Mouse (Mus musculus) colon, adult 2 months (tissue): Measurements from ENCODE around the gene Kif27. TPM values are rescaled to one million over a fixed set of nuclear protein-coding genes. Genes with fewer than 3 reads are reported as not detected.

Experiments used
- polyA plus RNA-seq: library from polyadenylated mRNA; depleted of rRNA; stranded (reverse); fragments of >200 nt; gene quantifications from 2 replicates; pipeline ENCODE4 v1.2.3, GENCODE M21; 2012; rRNA removed

Gene Kif27
- 0.17 and 0.20 TPM in 2 replicates for polyA plus RNA-seq

DNA sequence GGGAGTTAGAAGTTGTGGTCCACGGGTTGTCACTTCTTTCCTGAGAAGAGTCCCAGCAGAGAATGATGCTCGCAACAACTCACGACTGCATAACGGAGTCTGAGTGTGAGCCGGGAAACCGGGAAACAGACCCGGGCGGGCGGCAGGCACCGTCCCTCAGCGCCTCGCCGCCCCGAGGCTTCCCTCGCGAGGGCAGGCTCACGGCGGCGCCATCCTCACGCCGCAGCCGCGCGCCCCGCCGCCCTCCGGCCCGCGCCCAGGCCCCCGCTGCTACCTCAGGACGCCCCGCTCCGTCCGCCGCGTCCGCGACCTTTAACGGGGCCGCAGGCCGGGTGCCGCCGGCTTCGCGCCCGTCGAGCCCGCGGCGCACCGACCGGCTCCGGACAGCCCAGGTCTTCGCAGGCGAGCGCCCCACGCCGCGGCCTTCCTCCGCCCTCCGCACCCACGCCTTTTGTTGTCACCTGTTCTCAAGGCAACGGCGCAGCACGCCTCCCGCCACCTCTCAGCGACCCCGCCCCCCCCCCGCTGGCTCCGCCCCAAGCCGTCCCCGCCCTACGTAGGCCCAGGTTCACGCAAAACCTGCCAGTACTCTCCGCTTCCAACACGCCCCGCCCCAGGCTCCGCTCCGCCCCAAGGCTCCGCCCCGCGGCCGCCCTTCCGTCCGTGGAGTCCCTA is at the start of gene Kif27:
Gene Kif27, minus strand, starts transcription at position 494 of the 675 bp plus-strand sequence.

DNA sequence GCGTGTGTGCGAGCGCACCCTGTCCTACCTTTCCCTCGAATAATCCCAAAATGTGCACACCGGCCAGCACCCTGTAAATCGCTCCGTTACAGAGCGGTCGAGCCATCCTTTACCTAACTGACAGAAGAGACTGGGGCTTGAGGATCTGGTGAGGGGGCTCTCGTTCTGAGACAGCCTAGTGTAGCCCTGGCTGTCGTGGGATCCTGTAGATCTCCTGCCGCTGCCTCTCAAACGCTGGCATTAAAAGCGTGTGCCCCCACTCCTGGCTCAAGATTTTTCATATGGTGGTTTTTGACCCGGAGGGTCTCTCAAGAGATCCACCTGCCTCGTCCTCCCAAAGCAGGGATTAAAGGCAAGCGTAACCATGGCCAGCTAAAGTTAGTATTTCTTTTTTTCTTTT is 44.3 kb upstream of the Kif27 start, which contains the start of gene Hnrnpk:
Gene Hnrnpk, minus strand, starts transcription at position 101 of the 400 bp plus-strand sequence.

DNA sequence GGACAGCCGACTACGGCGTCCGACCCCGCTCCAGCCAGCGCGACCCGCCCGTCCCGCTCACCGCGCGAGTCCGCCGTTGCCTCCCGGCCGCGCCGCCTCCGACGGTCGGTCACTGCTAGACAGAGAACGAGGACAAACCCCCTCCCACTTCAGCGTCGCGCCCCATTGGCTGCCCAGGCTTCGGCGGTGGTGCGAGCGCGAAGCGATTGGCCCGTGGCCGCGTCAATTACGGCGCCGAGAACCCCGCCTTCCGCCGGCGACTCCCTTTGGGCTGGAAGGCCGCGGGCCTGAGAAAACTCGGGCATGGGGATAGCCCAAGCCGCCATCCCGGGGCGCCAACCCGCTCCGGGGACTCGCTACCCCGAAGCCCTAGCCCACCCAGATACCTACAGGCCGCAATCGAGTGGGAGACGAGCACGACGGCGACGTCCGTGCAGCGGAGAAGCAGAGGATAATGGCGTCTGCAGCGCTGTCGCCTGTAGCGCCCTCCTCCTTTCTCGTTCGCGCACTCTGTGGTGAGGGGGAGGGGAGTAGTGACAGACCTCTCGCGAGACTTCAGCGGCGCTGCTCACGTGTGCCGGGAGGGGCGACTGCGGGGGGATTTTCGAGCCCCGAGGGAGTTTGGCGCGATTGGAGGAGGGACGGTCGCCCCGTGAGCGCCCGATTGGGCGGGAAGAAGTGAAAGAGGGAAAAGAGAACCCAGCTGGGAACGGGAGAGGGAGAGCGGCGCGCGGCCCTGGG is 43.3 kb upstream of the Kif27 start, which contains the start of gene Rmi1:
Gene Rmi1, plus strand, starts transcription at position 246 of the 741 bp plus-strand sequence.

DNA sequence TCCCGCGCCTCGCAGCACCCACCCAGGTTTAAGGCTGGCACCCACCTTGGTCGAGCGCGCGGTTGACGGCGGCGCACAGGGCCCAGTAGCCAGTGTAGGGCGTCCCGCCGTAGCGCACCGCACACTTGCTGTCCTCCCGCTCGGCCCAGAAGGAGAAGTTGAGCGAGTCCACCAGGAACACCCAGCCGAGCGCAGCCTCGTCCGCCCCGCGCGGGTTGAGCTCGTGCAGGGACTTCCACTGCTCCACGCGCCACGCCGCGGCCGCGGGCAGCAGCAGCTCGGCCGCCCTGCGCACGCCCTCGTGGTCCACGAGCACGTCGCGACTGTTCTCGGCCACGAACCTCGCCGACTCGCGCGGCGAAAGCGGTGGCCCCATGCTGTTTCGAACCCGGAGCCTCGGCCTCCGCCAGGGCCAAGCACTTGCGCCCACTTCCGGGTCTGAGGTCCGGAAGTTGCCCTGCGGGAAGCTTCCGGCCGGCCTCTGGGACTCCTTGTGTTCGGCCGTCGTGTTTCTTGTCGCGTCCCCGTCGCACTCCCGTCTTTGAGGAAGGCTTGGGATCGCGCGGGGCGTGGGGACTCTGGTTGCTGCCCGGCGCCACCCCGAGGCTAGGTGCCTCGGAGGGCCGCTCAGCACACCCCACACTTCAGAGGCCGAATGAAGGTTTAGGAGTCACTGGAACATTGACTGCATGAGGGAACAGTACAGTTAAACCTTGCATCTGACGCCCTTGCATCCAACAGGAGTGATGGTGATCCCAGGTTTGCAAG is 26.0 kb upstream of the Kif27 start, which contains the start of gene 2210016F16Rik:
Gene 2210016F16Rik, minus strand, starts transcription at position 447 of the 768 bp plus-strand sequence.

DNA sequence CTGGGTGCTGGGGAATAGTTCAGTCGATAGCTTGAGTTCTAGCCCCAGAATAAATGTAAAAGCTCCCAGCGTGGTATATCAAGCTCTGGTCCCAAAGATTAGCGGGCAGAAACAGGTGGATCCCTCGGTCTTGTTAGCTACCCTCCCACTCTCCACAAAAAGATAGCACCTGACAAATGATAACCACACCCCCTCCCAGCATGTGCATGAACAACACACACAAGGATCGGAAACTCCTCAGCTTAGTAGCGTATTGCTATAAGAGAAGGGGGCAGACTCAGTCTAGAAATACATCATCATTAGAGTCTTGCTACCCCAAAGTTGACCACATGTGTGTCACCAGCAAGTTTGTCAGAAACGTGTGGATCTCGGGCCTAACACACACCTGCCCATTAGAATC is 83.3 kb downstream of the Kif27 start, which contains the start of gene Gkap1:
Gene Gkap1, minus strand, starts transcription at position 101 of the 400 bp plus-strand sequence.

Other genes starting within 250 kb of the Kif27 start
- 0.69 and 0.80 TPM in 2 replicates for gene Klhl3, start 245.5 kb downstream of the Kif27 start, polyA plus RNA-seq
- 134 and 143 TPM in 2 replicates for gene Hnrnpa0, start 230.6 kb downstream of the Kif27 start, polyA plus RNA-seq
- 16.0 and 17.7 TPM in 2 replicates for gene Idnk, start 201.5 kb downstream of the Kif27 start, polyA plus RNA-seq
- gene Ubqln1, start 143.5 kb downstream of the Kif27 start, polyA plus RNA-seq = 146 and 159 TPM in 2 replicates
- gene Gkap1, start 83.4 kb downstream of the Kif27 start, polyA plus RNA-seq = 2.6 and 3.2 TPM in 2 replicates
- 61.2 and 64.4 TPM in 2 replicates for gene 2210016F16Rik, start 26.1 kb upstream of the Kif27 start, polyA plus RNA-seq
- gene Rmi1, start 43.1 kb upstream of the Kif27 start, polyA plus RNA-seq = 7.9 and 9.0 TPM in 2 replicates
- 186 and 202 TPM in 2 replicates for gene Hnrnpk, start 44.2 kb upstream of the Kif27 start, polyA plus RNA-seq